Mouse (Mus musculus): ENCODE measurements around the gene Pcdh7.
"Not testable (repeated sequence)": the region's sequence is repeated elsewhere in the genome, so short reads cannot be mapped to it uniquely, and the experiment has no call there.

Pcdh7 gene

GRCm38 (mm10) chr5:58108665-58109364, 391.0 kb downstream of the Pcdh7 start:
- in situ Hi-C loops (cut with MboI, MseI) = loop anchor here in 1 of 2 experiments (10.0 kb wide), 1 partner anchor 1694 kb away; no protein-coding TSS in a partner anchor

- in situ Hi-C loops (cut with MboI, MseI) = no loop called here
Observed at GRCm38 (mm10) chr5:58116096-58116495, 398.3 kb downstream of the Pcdh7 start.

GRCm38 (mm10) chr5:58117896-58118295, 400.1 kb downstream of the Pcdh7 start:
- in situ Hi-C loops (cut with MboI, MseI) = no loop called here

GRCm38 (mm10) chr5:58118930-58119611, 401.3 kb downstream of the Pcdh7 start:
- in situ Hi-C loops (cut with MboI, MseI) = no loop called here

- in situ Hi-C loops (cut with MboI, MseI) = no loop called here
Observed at GRCm38 (mm10) chr5:58143897-58144296, 426.1 kb downstream of the Pcdh7 start.

GRCm38 (mm10) chr5:58153966-58154365, 436.2 kb downstream of the Pcdh7 start:
- in situ Hi-C loops (cut with MboI, MseI) = no loop called here

GRCm38 (mm10) chr5:58172218-58172617, 454.5 kb downstream of the Pcdh7 start:
- in situ Hi-C loops (cut with MboI, MseI) = no loop called here

GRCm38 (mm10) chr5:58174335-58174734, 456.6 kb downstream of the Pcdh7 start:
- in situ Hi-C loops (cut with MboI, MseI) = not testable (repeated sequence)

GRCm38 (mm10) chr5:58175532-58175931, 457.8 kb downstream of the Pcdh7 start:
- in situ Hi-C loops (cut with MboI, MseI) = loop anchor here in 1 of 2 experiments (25.0 kb wide), 1 partner anchor 1513 kb away; no protein-coding TSS in a partner anchor

All from T-helper 17 cell (primary cell).